Mouse (Mus musculus): Measurements from ENCODE around the gene Iqschfp.

DNA sequence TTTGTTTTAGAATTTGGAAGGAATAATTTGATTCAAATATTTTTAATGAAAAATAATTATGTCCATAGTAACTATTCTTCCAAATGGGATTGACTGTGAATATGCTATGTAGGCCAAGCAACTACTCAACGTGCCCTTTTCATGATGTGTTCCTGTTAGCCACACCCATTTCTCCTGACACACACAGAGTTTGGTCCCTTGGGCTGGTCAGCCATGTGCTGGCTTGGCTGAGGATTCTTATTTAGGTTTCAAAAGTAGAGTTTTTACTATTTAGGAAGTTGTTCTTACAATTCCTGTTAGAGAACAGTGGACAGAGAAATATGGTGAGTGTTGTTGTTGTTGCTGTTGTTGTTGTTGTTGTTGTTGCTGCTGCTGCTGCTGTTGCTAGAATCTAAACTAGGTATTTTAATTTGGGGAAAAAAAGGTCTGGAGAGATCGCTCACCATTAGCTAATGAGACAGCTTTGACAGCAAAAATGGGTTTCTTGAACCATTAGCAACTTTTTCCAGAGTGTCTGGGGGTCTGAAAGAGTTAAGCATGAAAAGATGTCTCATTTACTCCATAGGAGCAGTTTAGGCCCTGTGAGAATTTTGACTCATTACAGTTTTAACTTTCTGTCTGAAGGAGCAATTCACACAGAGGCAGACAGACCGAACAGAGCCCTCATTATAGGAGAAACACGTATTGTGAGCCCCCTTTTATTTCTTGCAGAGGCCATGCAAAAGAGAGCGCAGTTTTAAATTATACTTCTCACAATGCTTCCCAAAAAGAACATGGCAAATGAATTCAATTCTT lies 247.0 kb downstream of the Iqschfp start:
- no peak for TF ChIP-seq CTCF (IDR thresholded peaks at IDR 0.05; ENCODE audit: low read depth)
- TF ChIP-seq EP300 (IDR thresholded peaks at IDR 0.05; ENCODE audit: low read depth) = no peak

Measured in liver, postnatal 0 days (tissue).